Mouse (Mus musculus) thymus, adult 2 months (tissue): Measurements from ENCODE around the gene Pafah2.

ENCODE experiments used
- CTCF ChIP-seq: fragments of 200-500 bp; IDR thresholded peaks from 2 replicates; pipeline ENCODE4 v1.5.1; 2012; ENCODE audit warnings: mild to moderate bottlenecking, control low read depth, low read length, moderate library complexity, borderline replicate concordance; ENCODE audit not compliant: control insufficient read depth, poor library complexity, insufficient read depth; ENCODE audit errors: extremely low read depth
- POLR2A ChIP-seq: fragments of 200-500 bp; IDR thresholded peaks from 2 replicates; pipeline ENCODE4 v1.6.1; 2012; ENCODE audit warnings: mild to moderate bottlenecking, low read length, control low read depth, moderate library complexity; ENCODE audit not compliant: control insufficient read depth, poor library complexity, insufficient read depth; ENCODE audit errors: extremely low read depth

GRCm38 (mm10) chr4:134378089-134378615 lies 18.0 kb upstream of the Pafah2 start:
- no peak for TF ChIP-seq CTCF
- no peak for TF ChIP-seq POLR2A
